Comparison of ENCODE assay signal across 10 mouse cellular contexts in the genomic region with DNA sequence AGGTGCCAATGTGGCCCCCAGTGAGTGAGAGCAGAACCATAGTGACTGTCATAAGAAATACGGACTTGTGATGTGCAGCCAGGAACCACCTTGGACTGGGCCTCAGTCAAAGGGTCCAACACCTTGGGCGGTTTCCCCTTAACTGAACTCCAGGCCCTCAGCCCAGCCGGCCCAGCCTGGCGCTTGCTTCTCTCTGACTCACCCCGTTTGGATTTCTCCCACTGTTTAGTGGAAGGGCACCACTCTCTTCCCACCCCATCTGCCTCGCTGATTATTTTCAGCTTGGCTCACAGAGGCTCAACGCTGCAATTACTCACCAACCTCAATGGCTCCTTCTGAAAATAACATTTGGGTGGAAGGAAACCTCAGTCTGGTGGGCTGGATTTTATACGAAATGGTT. TPM values are rescaled to one million over a fixed set of nuclear protein-coding genes. Genes with fewer than 3 reads are reported as not detected.
DNase-seq lines count a peak whose midpoint lies in the region; ATAC-seq and TF ChIP-seq lines count a peak whose summit lies in the region.
"Had no signal": no experiment of that assay in that cellular context is flagged by ENCODE, and none has a peak within 500 bp of the region (broad histone marks: within the 10 kb centered on the region; RNA-seq: fewer than 3 reads in every experiment).

No protein-coding gene starts in this region.

- no peaks in the 10 kb centered on the region for H3K27me3 ChIP-seq in forebrain, embryonic 16.5 days (replicated peaks; ENCODE audit: control insufficient read depth, insufficient read depth, low read length)
- peaks cover 14% of the 10 kb centered on the region; the same call in 1 of the 2 replicates for H3K27me3 ChIP-seq in forebrain, embryonic 11.5 days (ENCODE audit: control insufficient read depth, insufficient read depth, low read length)
- H3K27me3 ChIP-seq in C2C12 (ENCODE audit: control insufficient read depth, insufficient read depth, insufficient read length): no peaks in the 10 kb centered on the region

- H3ac ChIP-seq in C2C12 (ENCODE audit: control insufficient read depth, insufficient read length, low read depth): peak overlapping the region; percentile 46

- peaks cover 22% of the 10 kb centered on the region for H3K4me1 ChIP-seq in forebrain, embryonic 16.5 days (replicated peaks; ENCODE audit: control insufficient read depth, insufficient read depth, low read length)
- H3K4me1 ChIP-seq in forebrain, embryonic 11.5 days (replicated peaks; ENCODE audit: control insufficient read depth, insufficient read depth, low read length): 0 out of 2 replicates have a peak, but pooled peaks cover 2% of the 10 kb centered on the region

- H3K9ac ChIP-seq in forebrain, embryonic 16.5 days (replicated peaks; ENCODE audit: low read depth, low read length): no peak overlapping the region
- H3K9ac ChIP-seq in forebrain, embryonic 11.5 days (ENCODE audit: low read length): no peak overlapping the region
- H3K9ac ChIP-seq: kidney, embryonic 15.5 days; liver, postnatal 0 days had no signal

- H3K36me3 ChIP-seq in forebrain, embryonic 16.5 days (ENCODE audit: control insufficient read depth, insufficient read depth): no peaks in the 10 kb centered on the region
- no peaks in the 10 kb centered on the region for H3K36me3 ChIP-seq in forebrain, embryonic 11.5 days (ENCODE audit: control insufficient read depth, insufficient read depth, low read length)
- no peaks in the 10 kb centered on the region for H3K36me3 ChIP-seq in C2C12 (ENCODE audit: control insufficient read depth, insufficient read depth)
- H3K36me3 ChIP-seq: kidney, embryonic 15.5 days had no signal

- H3K4me2 ChIP-seq in forebrain, embryonic 16.5 days (ENCODE audit: low read length): no peak overlapping the region
- no peak overlapping the region for H3K4me2 ChIP-seq in forebrain, embryonic 11.5 days (ENCODE audit: low read depth, low read length, severe bottlenecking)
- H3K4me2 ChIP-seq: kidney, embryonic 15.5 days had no signal

- H3K79me3 ChIP-seq in C2C12 (ENCODE audit: low read depth): no peaks in the 10 kb centered on the region

- no peak for DNase-seq in forebrain, embryonic 11.5 days (ENCODE audit: low spot score)
- peak; percentile 21 to 70 for DNase-seq in left cerebral cortex, adult 8-10 months (ENCODE audit: low spot score in 2 of 2)
- no peak for DNase-seq in thymus, postnatal 0 days (ENCODE audit: low spot score)
- DNase-seq in natural killer cell, adult 2 months (ENCODE audit: low spot score in 2 of 2): no peak
- DNase-seq in ovary, postnatal 14 days (ENCODE audit: low spot score): no peak
- DNase-seq: liver, postnatal 0 days had no signal

- no peaks in the 10 kb centered on the region for H3K9me3 ChIP-seq in forebrain, embryonic 16.5 days (ENCODE audit: control insufficient read depth, low read length)
- no peaks in the 10 kb centered on the region for H3K9me3 ChIP-seq in forebrain, embryonic 11.5 days (ENCODE audit: control insufficient read depth, low read length)
- H3K9me3 ChIP-seq: kidney, embryonic 15.5 days had no signal

- H3K79me2 ChIP-seq in C2C12 (ENCODE audit: control insufficient read depth, insufficient read depth): no peaks in the 10 kb centered on the region

- WGBS in forebrain, embryonic 16.5 days: 70% methylated on average over 8 of the region's 8 CpGs
- 83% methylated on average over 8 of the region's 8 CpGs for WGBS in forebrain, embryonic 11.5 days

- H3K4me3 ChIP-seq in forebrain, embryonic 16.5 days (replicated peaks; ENCODE audit: low read length): no peak overlapping the region
- H3K4me3 ChIP-seq in forebrain, embryonic 11.5 days (ENCODE audit: low read depth, low read length): no peak overlapping the region
- no peak overlapping the region for H3K4me3 ChIP-seq in C2C12 (ENCODE audit: insufficient read depth, poor library complexity, severe bottlenecking)
- H3K4me3 ChIP-seq: kidney, embryonic 15.5 days had no signal

- ATAC-seq in forebrain, embryonic 16.5 days: peak; percentile 25; the same call in 1 of the 2 replicates
- no peak for ATAC-seq in forebrain, embryonic 11.5 days (replicated peaks; ENCODE audit: low FRiP score)
- peak; percentile 64 for ATAC-seq in frontal cortex, adult (ENCODE audit: low TSS enrichment)
- ATAC-seq: liver, postnatal 0 days had no signal

- no peak overlapping the region for H3K27ac ChIP-seq in forebrain, embryonic 16.5 days (ENCODE audit: low read length)
- H3K27ac ChIP-seq in forebrain, embryonic 11.5 days (ENCODE audit: low read depth, low read length): no peak overlapping the region
- H3K27ac ChIP-seq: kidney, embryonic 15.5 days had no signal

- TF ChIP-seq CTCF in C2C12 (IDR thresholded peaks at IDR 0.05; ENCODE audit: control insufficient read depth, insufficient read depth, insufficient read length): no peak

TF ChIP-seq in C2C12, 6 proteins besides CTCF, POLR2A, EP300 and RAD21:
- TF ChIP-seq MAX (IDR thresholded peaks at IDR 0.05): no peak
- TF ChIP-seq FOSL1 (IDR thresholded peaks at IDR 0.05; ENCODE audit: insufficient read depth, low read length, poor library complexity, severe bottlenecking): no peak

RNA-seq across cellular contexts. Expression of a gene that starts 27.9 kb away (rescaled TPM):
- polyA plus RNA-seq in forebrain, embryonic 16.5 days (2015; fragmentation: Nextera tagmentation; extraction: Ambion mirVana): 1.3 and 1.9 TPM in 2 replicates
- polyA plus RNA-seq in forebrain, embryonic 11.5 days (2014; fragmentation: Nextera tagmentation; extraction: Ambion mirVana): 1.7 and 2.3 TPM in 2 replicates
- polyA plus RNA-seq in C2C12 (2012; fragmentation: generic; extraction: Trizol): 87.1 TPM
- 1 to 10 TPM; 1.3 to 2.2 (median 1.8) TPM for total RNA-seq in left cerebral cortex, adult 8-10 months (2022)
- 1.5 TPM in 2 replicates for polyA plus RNA-seq in thymus, postnatal 0 days (2015; fragmentation: Nextera tagmentation; extraction: Ambion mirVana)

RNA-seq across cellular contexts. Expression of a gene that starts 40.7 kb away (rescaled TPM):
- 43.5 and 50.3 TPM in 2 replicates for polyA plus RNA-seq in forebrain, embryonic 16.5 days (2015; fragmentation: Nextera tagmentation; extraction: Ambion mirVana)
- 37.6 and 40.2 TPM in 2 replicates for polyA plus RNA-seq in forebrain, embryonic 11.5 days (2014; fragmentation: Nextera tagmentation; extraction: Ambion mirVana)
- polyA plus RNA-seq in C2C12 (2012; fragmentation: generic; extraction: Trizol): 8.5 TPM
- 100 to 1,000 TPM; 141 to 159 (median 147) TPM for total RNA-seq in left cerebral cortex, adult 8-10 months (2022)
- 8.9 TPM in 2 replicates for polyA plus RNA-seq in thymus, postnatal 0 days (2015; fragmentation: Nextera tagmentation; extraction: Ambion mirVana)

Comparison
In these comparisons a context has a peak if more than half of its experiments do, and no peak if none do; other contexts are left out.
1. DNase-seq: peak in left cerebral cortex, adult 8-10 months (2 of 2); none in forebrain, embryonic 11.5 days (single experiment), thymus, postnatal 0 days (single experiment), natural killer cell, adult 2 months (0 of 2) and ovary, postnatal 14 days (single experiment).
2. RNA of a gene that starts 27.9 kb away (polyA plus RNA-seq): 87.1 TPM in C2C12 (single experiment); 1.7 to 2.3 TPM in forebrain, embryonic 11.5 days, 1.5 TPM in thymus, postnatal 0 days and 1.3 to 1.9 TPM in forebrain, embryonic 16.5 days; every median in the first group is over 10 times any median in the second.